Mouse (Mus musculus): Measurements from ENCODE around the gene Gm10130.
"Not testable (repeated sequence)": the region's sequence is repeated elsewhere in the genome, so short reads cannot be mapped to it uniquely, and the experiment has no call there.

Gene Gm10130

DNA sequence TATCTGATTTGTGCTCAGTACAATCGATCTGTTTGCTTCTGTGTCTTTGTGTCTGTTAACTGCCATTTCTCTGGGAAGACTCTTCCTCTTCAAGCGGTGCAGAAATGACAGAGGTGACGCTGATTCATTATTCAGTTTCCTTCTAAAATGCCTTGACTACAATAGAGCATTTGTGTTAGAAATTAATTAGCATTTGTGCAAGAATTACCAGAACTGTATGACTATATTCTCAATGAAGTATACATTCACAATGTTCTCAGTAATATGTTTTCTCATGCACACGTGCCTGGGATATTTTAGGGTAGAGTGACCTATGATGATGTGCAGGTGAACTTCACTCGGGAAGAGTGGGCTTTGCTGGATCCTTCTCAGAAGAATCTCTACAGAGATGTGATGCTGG lies at the start of gene Gm10130:
Gene Gm10130, plus strand, starts transcription at position 301 of the 400 bp plus-strand sequence.
- DNase-seq (ENCODE audit: low read depth) = no peak

DNA sequence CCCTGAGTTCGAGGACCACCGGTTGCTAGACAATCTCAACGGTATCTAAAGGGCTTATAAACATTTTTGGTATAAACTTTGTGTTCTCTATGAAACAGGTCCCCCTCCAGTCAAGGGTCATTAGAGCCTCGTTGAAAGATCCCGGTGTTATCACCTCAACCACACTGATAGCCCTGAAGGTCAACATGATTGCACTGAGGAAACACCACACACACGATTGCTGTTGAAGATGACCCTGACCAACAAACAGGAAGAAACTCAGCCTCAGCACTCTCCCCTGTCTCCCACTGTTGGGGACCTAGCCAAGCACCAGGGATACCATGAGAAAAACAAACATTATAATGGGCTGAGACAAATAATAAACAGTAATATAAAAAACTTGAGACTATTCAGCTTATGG lies 29.8 kb upstream of the Gm10130 start:
- DNase-seq (ENCODE audit: low read depth) = no peak

- DNase-seq (ENCODE audit: low read depth) = no peak
Observed at GRCm38 (mm10) chr2:150299096-150299495, 24.4 kb upstream of the Gm10130 start.

DNA sequence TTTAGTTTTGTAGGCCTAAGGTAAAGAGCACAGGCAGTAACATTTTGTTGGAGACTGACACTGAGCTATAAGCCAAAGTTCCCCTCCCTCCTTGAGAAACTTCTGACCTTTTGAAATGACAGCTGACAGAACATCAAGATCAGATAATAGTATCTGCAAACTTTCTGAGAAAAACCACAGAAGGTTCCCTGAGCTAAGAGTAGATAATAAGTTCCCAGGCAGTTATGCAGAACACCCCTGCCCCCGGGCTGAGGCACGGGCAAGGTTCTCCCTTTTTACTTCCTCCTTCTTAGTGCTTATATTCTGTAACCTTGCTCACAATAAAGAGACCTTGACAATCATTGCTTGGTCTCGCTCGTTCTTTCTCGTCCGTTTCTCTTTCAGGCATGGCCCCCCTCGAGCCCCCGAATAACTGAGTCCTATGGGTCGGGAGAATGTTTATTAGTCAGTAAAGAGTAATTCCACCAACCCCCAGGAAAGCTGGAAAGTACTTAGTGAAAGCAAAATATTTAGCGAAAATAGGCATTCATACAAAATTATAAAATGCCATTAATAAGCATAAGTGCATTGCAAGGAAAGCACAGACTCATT lies 16.2 kb upstream of the Gm10130 start:
- DNase-seq (ENCODE audit: low read depth) = peak; percentile 66

DNA sequence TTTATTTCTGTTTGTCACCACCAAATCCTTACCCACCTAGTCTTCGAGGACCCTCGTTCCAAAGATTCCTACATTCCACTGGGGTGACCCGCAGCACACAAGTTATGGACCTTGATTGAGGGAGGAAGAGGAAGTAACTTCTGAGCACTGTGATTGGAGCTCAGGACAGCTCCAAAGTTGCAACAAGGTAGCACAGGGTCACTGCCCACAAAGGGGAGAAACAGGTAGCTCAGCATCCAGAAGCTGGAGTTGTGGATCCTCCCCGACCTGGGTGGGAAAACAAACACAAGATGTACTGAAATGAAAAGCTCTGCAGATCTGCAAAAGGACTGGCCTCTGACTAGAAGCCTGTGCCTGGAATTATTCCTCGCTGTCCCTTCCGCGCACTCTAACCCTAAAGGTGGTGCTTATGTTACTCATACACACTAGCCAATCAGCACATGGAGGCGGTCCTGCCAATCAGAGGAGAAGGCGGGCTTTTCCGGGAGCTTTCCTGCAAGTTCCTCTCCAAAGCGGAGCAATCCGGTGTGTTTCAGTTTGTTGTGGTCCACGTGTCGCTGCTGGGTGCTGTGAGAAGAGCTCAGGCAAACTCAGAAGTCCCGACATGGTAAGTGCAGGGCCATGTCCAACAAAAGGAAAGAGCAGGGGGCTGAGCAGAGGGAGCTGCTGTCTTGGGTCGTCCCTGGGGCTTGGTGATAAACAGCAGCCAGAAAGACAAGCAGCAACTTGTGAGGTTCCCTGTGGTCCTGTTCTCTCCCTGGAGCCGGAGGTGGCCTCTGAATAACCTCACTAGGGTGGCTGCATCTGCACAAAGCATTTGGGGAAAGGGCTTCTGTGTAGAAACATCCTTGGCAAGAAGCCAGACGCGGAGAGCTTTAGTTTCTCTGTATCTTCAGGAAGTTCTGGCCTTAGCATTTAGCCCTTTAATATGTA lies 12.3 kb upstream of the Gm10130 start:
- peak; percentile 81 for DNase-seq (ENCODE audit: low read depth)

DNA sequence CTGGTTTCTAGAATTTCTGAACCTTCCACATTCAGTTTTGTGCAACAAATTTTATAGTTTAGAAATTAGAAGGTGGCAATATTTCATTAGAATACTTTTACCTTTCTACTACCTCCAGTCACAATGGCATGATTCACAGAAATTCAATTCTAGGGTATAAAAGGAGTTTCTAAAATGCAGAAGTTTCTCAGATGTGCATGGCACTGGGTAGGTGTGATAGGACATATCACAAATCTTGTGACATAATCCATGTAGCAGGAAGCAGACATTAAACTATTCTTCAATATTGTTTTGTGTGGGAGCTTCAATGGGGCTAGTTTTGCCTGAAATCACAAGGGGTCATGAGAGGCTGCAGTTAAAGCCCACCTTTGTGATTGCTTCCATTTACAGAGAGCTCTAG lies 7.4 kb upstream of the Gm10130 start:
- DNase-seq (ENCODE audit: low read depth) = no peak

DNA sequence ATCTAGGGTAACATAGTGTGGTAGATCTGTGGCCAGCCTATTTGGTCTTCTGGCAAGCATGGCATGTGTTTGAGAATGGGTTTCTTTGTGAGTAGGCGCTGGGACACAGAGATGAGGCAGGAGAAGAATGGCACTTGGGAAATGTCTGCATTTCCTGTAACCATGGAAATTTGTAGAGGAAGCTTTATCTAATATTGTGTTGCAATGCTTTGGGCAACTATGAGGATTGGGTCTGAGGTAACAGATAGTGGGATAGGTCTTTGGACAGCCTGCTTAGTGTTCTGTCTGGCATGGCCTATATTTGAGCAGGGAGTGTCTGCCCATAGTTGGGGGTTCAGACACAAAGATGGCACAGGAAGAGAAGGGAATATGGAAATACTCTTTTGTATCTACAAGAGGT lies 4.5 kb upstream of the Gm10130 start:
- no peak for DNase-seq (ENCODE audit: low read depth)

GRCm38 (mm10) chr2:150357136-150357535 lies 33.6 kb downstream of the Gm10130 start:
- DNase-seq (ENCODE audit: low read depth) = not testable (repeated sequence)

DNA sequence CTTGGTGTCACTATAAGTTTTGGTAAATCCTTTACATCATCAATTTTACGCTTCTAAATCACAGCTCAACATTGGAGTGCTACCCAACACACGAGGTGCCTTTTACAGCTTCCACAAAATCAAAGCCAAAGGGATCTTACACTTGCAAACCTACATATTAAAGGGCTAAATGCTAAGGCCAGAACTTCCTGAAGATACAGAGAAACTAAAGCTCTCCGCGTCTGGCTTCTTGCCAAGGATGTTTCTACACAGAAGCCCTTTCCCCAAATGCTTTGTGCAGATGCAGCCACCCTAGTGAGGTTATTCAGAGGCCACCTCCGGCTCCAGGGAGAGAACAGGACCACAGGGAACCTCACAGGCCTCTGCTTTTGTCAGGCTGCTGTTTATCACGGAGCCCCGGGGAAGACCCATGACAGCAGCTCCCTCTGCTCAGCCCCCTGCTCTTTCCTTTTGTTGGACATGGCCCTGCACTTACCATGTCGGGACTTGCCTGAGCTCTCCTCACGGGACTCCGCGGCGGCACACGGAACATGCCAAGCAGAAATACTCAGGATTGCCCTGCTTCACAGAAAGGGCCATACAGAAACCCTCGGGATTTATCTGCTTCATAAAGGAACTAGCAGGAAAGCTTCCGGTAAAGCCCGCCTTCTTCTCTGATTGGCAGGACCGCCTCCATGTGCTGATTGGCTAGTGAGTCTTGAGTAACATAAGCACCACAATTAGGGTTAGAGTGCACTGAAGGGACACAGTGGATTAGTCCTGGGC lies 38.8 kb downstream of the Gm10130 start, which contains the start of gene 3300002I08Rik:
Gene 3300002I08Rik, minus strand, starts transcription at position 653 of the 765 bp plus-strand sequence.
- DNase-seq (ENCODE audit: low read depth) = peak; percentile 81

GRCm38 (mm10) chr2:150362878-150363229 lies 39.4 kb downstream of the Gm10130 start:
- no peak for DNase-seq (ENCODE audit: low read depth)

GRCm38 (mm10) chr2:150385553-150386106 lies 62.1 kb downstream of the Gm10130 start:
- DNase-seq (ENCODE audit: low read depth) = not testable (repeated sequence)

DNA sequence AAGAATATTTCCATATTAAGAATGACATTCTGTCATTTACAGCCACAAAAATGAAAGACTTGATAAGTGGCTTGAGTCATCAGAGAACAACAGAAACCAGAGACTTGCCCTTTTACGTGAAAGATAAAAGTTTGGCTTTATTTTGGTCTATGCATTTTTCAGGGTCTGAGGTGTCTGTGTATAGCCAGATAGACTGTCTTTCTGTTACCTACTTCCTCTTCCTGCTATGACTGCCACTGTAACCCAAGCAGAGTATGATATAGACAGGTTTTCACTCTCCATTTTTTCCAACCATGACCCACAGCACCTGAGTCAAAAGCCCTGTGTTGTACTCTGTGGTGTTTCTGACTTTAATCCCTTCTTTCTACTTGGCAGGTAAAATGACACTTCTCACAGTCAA lies 66.7 kb downstream of the Gm10130 start:
- DNase-seq (ENCODE audit: low read depth) = no peak

- not testable (repeated sequence) for DNase-seq (ENCODE audit: low read depth)
Observed at GRCm38 (mm10) chr2:150412146-150412545, 88.6 kb downstream of the Gm10130 start.

Measured in naive thymus-derived CD4-positive, alpha-beta T cell, adult 2 months (primary cell).